Mouse (Mus musculus) heart, adult 2 months (tissue): Measurements from ENCODE around the gene Kdm4b. TPM values are rescaled to one million over a fixed set of nuclear protein-coding genes. Genes with fewer than 3 reads are reported as not detected.

Experiments used
- DNase-seq, 2 experiments: peaks; one replicate each; pipeline ENCODE4 v3.0.0; 2021
- H3K27ac ChIP-seq: fragments of 200-600 bp; 2 replicates; pipeline ENCODE4 v1.8.1; 2022
- H3K27me3 ChIP-seq: fragments of 200-500 bp; 2 replicates; pipeline ENCODE4 v1.6.1; 2012; ENCODE audit warnings: mild to moderate bottlenecking, low read length, inconsistent platforms, mixed read lengths; ENCODE audit not compliant: control insufficient read depth, insufficient read depth
- H3K36me3 ChIP-seq: fragments of 200-500 bp; 2 replicates; pipeline ENCODE4 v1.6.1; 2012; ENCODE audit warnings: low read length, inconsistent platforms; ENCODE audit not compliant: control insufficient read depth, insufficient read depth
- H3K4me1 ChIP-seq: fragments of 200-500 bp; 2 replicates; pipeline ENCODE4 v1.6.1; 2011; ENCODE audit warnings: low read length; ENCODE audit not compliant: control insufficient read depth, insufficient read depth
- H3K4me3 ChIP-seq: fragments of 200-600 bp; 2 replicates; pipeline ENCODE4 v1.8.1; 2022
- H3K79me2 ChIP-seq: fragments of 200-500 bp; replicated peaks from 2 replicates; pipeline ENCODE4 v1.6.1; 2012; ENCODE audit warnings: mild to moderate bottlenecking, inconsistent platforms, low read length, moderate library complexity, mixed read lengths; ENCODE audit not compliant: control insufficient read depth, insufficient read depth
- H3K9ac ChIP-seq: fragments of 200-500 bp; 2 replicates; pipeline ENCODE4 v1.6.1; 2012; ENCODE audit warnings: low read depth, mild to moderate bottlenecking, control low read depth, inconsistent platforms, low read length, mixed read lengths
- CTCF ChIP-seq: fragments of 200-600 bp; IDR thresholded peaks from 2 replicates; pipeline ENCODE4 v1.8.1; 2022; ENCODE audit warnings: antibody characterized with exemption, mild to moderate bottlenecking, moderate library complexity
- EP300 ChIP-seq: fragments of 200-500 bp; IDR thresholded peaks from 2 replicates; pipeline ENCODE4 v1.6.1; 2011; ENCODE audit warnings: low read depth, low read length, control low read depth; ENCODE audit not compliant: insufficient read depth
- POLR2A ChIP-seq: fragments of 200-500 bp; IDR thresholded peaks from 2 replicates; pipeline ENCODE4 v1.6.1; 2011; ENCODE audit warnings: mild to moderate bottlenecking, low read depth, low read length, control low read depth; ENCODE audit not compliant: insufficient read depth
- WGBS: fragments of 180-500 bp; shearing (Covaris S2); methylation state at CpG from one replicate; pipeline ENCODE4 v1.1.7; 2018; 5-methylcytosine and 5-hydroxymethylcytosine counted together
- intact Hi-C: fragments of 180-260 bp; cut with DNase I; formaldehyde crosslinking; loops from one replicate; pipeline ENCODE4 v1.15.1; 2025
- polyA plus RNA-seq: library from polyadenylated mRNA; depleted of rRNA; stranded (reverse); fragments of >200 nt; gene quantifications from 2 replicates; pipeline ENCODE4 v1.2.3, GENCODE M21; 2012
- total RNA-seq, 2 experiments: library from RNA; stranded (reverse); gene quantifications; 2 replicates each; pipeline ENCODE4 v1.2.3; 2021

The Kdm4b gene
- total and polyA plus RNA-seq, 3 experiments, result 23.0 to 36.1 (median 26.2) TPM

- Histone ChIP-seq H3K27me3 (no peaks in the 10 kb centered on the region), H3K9ac (no peak overlapping the region), H3K36me3 (no peaks in the 10 kb centered on the region), H3K27ac (peak overlapping the region; percentile 72), H3K79me2 (no peaks in the 10 kb centered on the region), H3K4me3 (no peak overlapping the region), H3K4me1 (peaks cover 3% of the 10 kb centered on the region)
- no peak for DNase-seq
- WGBS, result 64% methylated on average over 1 of the region's 1 CpGs
- TF ChIP-seq EP300 (no peak), CTCF (no peak), POLR2A (no peak)
- intact Hi-C loops, result no loop called here
These were observed 32.6 kb upstream of the Kdm4b start for GRCm38 (mm10) chr17:56293291-56293690.

GRCm38 (mm10) chr17:56294241-56294640 is 31.6 kb upstream of the Kdm4b start:
- 92% methylated on average over 19 of the region's 19 CpGs for WGBS
- Histone ChIP-seq H3K4me3 (no peak overlapping the region), H3K27ac (no peak overlapping the region), H3K9ac (no peak overlapping the region), H3K4me1 (peaks cover 2% of the 10 kb centered on the region), H3K36me3 (no peaks in the 10 kb centered on the region), H3K27me3 (no peaks in the 10 kb centered on the region), H3K79me2 (no peaks in the 10 kb centered on the region)
- no peak for DNase-seq
- TF ChIP-seq CTCF (no peak), POLR2A (no peak), EP300 (no peak)
- intact Hi-C loops, result no loop called here

GRCm38 (mm10) chr17:56296201-56296600 is 29.7 kb upstream of the Kdm4b start:
- WGBS, result 77% methylated on average over 1 of the region's 1 CpGs
- Histone ChIP-seq H3K36me3 (no peaks in the 10 kb centered on the region), H3K79me2 (no peaks in the 10 kb centered on the region), H3K27ac (no peak overlapping the region), H3K27me3 (no peaks in the 10 kb centered on the region), H3K9ac (no peak overlapping the region), H3K4me1 (peaks cover 2% of the 10 kb centered on the region), H3K4me3 (no peak overlapping the region)
- TF ChIP-seq EP300 (no peak), POLR2A (no peak), CTCF (no peak)
- no peak for DNase-seq
- intact Hi-C loops, result no loop called here

GRCm38 (mm10) chr17:56298238-56298637 is 27.6 kb upstream of the Kdm4b start:
- H3K27ac ChIP-seq, result no peak overlapping the region
- no peak for TF ChIP-seq EP300
- no peak for TF ChIP-seq CTCF
- TF ChIP-seq POLR2A, result no peak
- H3K9ac ChIP-seq, result no peak overlapping the region
- no peaks in the 10 kb centered on the region for H3K36me3 ChIP-seq
- H3K4me3 ChIP-seq, result no peak overlapping the region
- no peaks in the 10 kb centered on the region for H3K27me3 ChIP-seq
- 0 out of 2 replicates have a peak, but pooled peaks cover 1% of the 10 kb centered on the region for H3K4me1 ChIP-seq
- no peak for DNase-seq
- 89% methylated on average over 1 of the region's 1 CpGs for WGBS
- intact Hi-C loops, result no loop called here
- H3K79me2 ChIP-seq, result no peaks in the 10 kb centered on the region

- Histone ChIP-seq H3K36me3 (no peaks in the 10 kb centered on the region), H3K4me3 (no peak within 1 kb of the TSS), H3K27me3 (no peaks in the 10 kb centered on the region), H3K79me2 (no peaks in the 10 kb centered on the region), H3K4me1 (peaks cover 1% of the 10 kb centered on the region; the same call in 1 of the 2 replicates), H3K9ac (no peak within 1 kb of the TSS), H3K27ac (no peak within 1 kb of the TSS)
- intact Hi-C loops, result no loop called here
- no peak for DNase-seq
- 88% methylated on average over 9 of the region's 9 CpGs for WGBS
- TF ChIP-seq POLR2A (no peak), CTCF (no peak)
These were observed 25.7 kb upstream of the Kdm4b start, which contains the start of gene Arrdc5 for GRCm38 (mm10) chr17:56300186-56300585. TSS of gene Arrdc5 (minus strand) at chr17:56300286.

- no peaks in the 10 kb centered on the region for H3K27me3 ChIP-seq
- DNase-seq, result peak in 1 of 2 experiments; percentile 35
- H3K27ac ChIP-seq, result no peak overlapping the region
- intact Hi-C loops, result no loop called here
- H3K36me3 ChIP-seq, result no peaks in the 10 kb centered on the region
- H3K79me2 ChIP-seq, result no peaks in the 10 kb centered on the region
- 28% methylated on average over 13 of the region's 13 CpGs for WGBS
- no peak overlapping the region for H3K4me3 ChIP-seq
- no peak overlapping the region for H3K9ac ChIP-seq
- peaks cover 1% of the 10 kb centered on the region; the same call in 1 of the 2 replicates for H3K4me1 ChIP-seq
- TF ChIP-seq EP300, result no peak
- TF ChIP-seq CTCF, result no peak
- no peak for TF ChIP-seq POLR2A
These were observed 23.4 kb upstream of the Kdm4b start for GRCm38 (mm10) chr17:56302363-56302996.
